Mouse (Mus musculus) liver, postnatal 0 days (tissue): Measurements from ENCODE around the gene Gm20532.

Experiments
- CTCF ChIP-seq: sonication (generic); IDR thresholded peaks from 2 replicates; pipeline ENCODE4 v1.5.1; 2016; ENCODE audit warnings: antibody characterized with exemption, low read depth
- EP300 ChIP-seq: IDR thresholded peaks from 2 replicates; pipeline ENCODE4 v1.6.1; 2016; ENCODE audit warnings: antibody characterized with exemption, low read depth, mild to moderate bottlenecking

DNA sequence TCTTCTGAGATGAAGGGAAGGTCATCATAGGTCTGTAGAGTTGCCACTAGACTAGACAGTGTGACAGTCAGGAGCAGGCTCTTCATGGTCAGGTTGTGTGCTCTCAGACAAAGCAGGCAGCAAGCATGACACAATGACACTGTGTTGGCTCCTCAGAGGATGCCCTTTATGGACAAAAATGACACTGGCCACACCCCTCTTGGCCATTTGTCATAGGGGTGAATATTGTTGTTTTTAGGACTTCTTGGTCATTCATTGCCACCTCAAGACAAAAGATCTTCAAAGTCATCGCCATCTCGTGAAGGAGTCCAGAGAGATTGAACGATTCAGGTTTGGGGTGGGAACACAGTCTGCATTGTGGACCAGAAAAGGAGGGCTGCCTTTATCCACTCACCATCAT, 84.7 kb downstream of the Gm20532 start, which contains the start of gene Lcn4:
- no peak for TF ChIP-seq CTCF
- TF ChIP-seq EP300, result no peak
